Mouse (Mus musculus) spleen, adult 2 months (tissue): Measurements from ENCODE around the gene Ngef.

Experiments used
- CTCF ChIP-seq: fragments of 200-500 bp; IDR thresholded peaks from 2 replicates; pipeline ENCODE4 v1.5.1; 2011; ENCODE audit warnings: mild to moderate bottlenecking, inconsistent platforms; ENCODE audit not compliant: insufficient read depth, insufficient read length, insufficient replicate concordance; ENCODE audit errors: extremely low read depth
- POLR2A ChIP-seq: fragments of 200-500 bp; IDR thresholded peaks from 2 replicates; pipeline ENCODE4 v1.6.1; 2011; ENCODE audit warnings: low read depth, low read length, inconsistent platforms

DNA sequence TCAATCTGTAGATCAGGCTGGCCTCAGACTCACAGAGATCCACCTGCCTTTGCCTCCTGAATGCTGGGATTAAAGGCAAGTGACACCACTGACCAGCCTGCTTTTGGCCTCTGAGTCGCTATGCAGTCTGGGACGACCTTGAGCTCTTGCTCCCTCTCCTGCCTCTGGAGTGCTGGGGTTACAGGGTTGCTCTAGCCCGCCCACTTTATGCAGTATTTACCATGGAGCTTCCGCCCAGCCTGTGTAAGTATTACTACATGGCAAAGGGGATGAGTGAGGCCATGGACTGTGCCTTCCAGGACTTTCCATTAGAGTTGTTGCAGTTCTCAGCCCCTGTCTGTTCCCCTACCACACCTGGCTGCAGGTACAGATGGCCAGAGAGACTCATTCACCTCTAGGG lies 41.3 kb downstream of the Ngef start:
- no peak for TF ChIP-seq POLR2A
- TF ChIP-seq CTCF = no peak
